Mouse (Mus musculus) bone marrow, adult 2 months (tissue): Measurements from ENCODE around the gene Cbfa2t2.

Experiments
- CTCF ChIP-seq: fragments of 200-500 bp; IDR thresholded peaks from 2 replicates; pipeline ENCODE4 v1.5.1; 2011; ENCODE audit warnings: low read length, control low read depth; ENCODE audit not compliant: control insufficient read depth, insufficient read depth
- POLR2A ChIP-seq: fragments of 200-500 bp; IDR thresholded peaks from 2 replicates; pipeline ENCODE4 v1.6.1; 2011; ENCODE audit warnings: low read depth, mild to moderate bottlenecking, control low read depth, low read length, borderline replicate concordance; ENCODE audit not compliant: control insufficient read depth

DNA sequence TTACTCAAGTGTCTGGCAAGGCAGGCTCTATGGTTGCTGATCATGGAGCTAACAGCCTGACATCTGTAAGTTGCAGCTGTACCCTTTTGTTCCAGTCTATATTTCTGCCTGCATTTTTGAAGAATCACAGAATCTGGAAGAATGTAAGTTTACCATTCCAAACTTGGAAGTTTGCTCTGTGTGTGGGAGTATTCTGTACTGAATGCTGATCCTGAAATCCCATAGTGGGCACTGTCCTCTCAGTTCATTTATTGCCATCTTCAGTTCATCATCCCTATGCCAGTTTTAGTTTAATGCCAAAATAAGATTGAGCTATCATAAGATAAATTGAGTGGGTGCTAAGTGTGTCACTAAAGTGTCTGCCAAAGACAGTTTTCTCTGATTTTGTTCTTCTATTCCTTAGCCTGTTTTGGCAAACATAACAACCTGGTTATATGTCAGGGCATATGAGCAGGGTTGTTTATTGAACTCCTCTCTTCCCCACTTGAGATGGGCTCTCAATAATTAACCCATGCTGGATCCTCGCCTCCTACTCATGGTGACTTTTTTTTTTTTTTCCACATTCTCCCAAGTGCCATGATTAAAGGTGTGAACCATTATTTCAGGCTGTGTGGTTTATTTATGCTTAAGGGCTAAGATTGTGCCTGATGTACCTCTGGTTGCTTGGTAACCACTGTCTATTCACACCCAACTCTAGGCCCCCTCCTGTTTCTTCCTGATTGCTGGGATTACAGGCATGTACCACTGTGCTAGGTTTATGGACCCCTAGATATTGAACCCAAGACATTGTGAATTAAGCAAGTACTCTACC lies 38.2 kb downstream of the Cbfa2t2 start:
- TF ChIP-seq CTCF (no peak), POLR2A (no peak)
